16 mouse cellular contexts compared by ENCODE assay signal in genomic region chr11:6774656-6775055, GRCm38 (mm10).
DNase-seq lines count a peak whose midpoint lies in the region; ATAC-seq lines count a peak whose summit lies in the region.
"Had no signal": no experiment of that assay in that cellular context is flagged by ENCODE, and none has a peak within 500 bp of the region (broad histone marks: within the 10 kb centered on the region; RNA-seq: fewer than 3 reads in every experiment).

No protein-coding gene starts in this region.

- H3K9ac ChIP-seq in kidney, embryonic 15.5 days: no peak overlapping the region
- H3K9ac ChIP-seq: forebrain, embryonic 15.5 days; neural tube, embryonic 12.5 days had no signal

- no peak overlapping the region for H3K4me2 ChIP-seq in kidney, embryonic 15.5 days
- H3K4me2 ChIP-seq: forebrain, embryonic 15.5 days; neural tube, embryonic 12.5 days had no signal

- H3K27ac ChIP-seq in kidney, embryonic 15.5 days: peak overlapping the region; percentile 61; the same call in 1 of the 2 replicates
- H3K27ac ChIP-seq: forebrain, embryonic 15.5 days; hindbrain, postnatal 0 days; neural tube, embryonic 12.5 days had no signal

- H3K4me3 ChIP-seq in kidney, embryonic 15.5 days (replicated peaks): no peak overlapping the region
- H3K4me3 ChIP-seq: forebrain, embryonic 15.5 days; neural tube, embryonic 12.5 days had no signal

- ATAC-seq in kidney, embryonic 15.5 days (replicated peaks; ENCODE audit: low FRiP score): peak; percentile 59
- ATAC-seq: forebrain, embryonic 15.5 days; hindbrain, postnatal 0 days had no signal

- DNase-seq in embryo, embryonic 10 days (ENCODE audit: low spot score): peak; percentile 18
- no peak for DNase-seq in embryo, embryonic 10.5 days (ENCODE audit: low spot score)
- no peak for DNase-seq in kidney, adult 18-20 months
- DNase-seq in adrenal gland, postnatal 10 days: peak; percentile 26
- DNase-seq in kidney, postnatal 14 days: peak; percentile 45
- DNase-seq in B cell, adult 2 months: no peak
- DNase-seq in layer of hippocampus, adult 9-10 months (ENCODE audit: low spot score): no peak
- DNase-seq: cerebellum, postnatal 14 days; gastrocnemius, postnatal 14 days; layer of hippocampus, postnatal 36 days; thymus, adult 18-20 months had no signal

- H3K9me3 ChIP-seq in kidney, embryonic 15.5 days (replicated peaks): no peaks in the 10 kb centered on the region
- H3K9me3 ChIP-seq: forebrain, embryonic 15.5 days; G1E; neural tube, embryonic 12.5 days had no signal

- WGBS in kidney, embryonic 15.5 days: 15% methylated on average over 4 of the region's 4 CpGs

- no peaks in the 10 kb centered on the region for H3K36me3 ChIP-seq in kidney, embryonic 15.5 days
- H3K36me3 ChIP-seq: forebrain, embryonic 15.5 days; G1E; neural tube, embryonic 12.5 days had no signal

- H3K4me1 ChIP-seq in kidney, embryonic 15.5 days: peaks cover 11% of the 10 kb centered on the region; the same call in 1 of the 2 replicates
- H3K4me1 ChIP-seq: forebrain, embryonic 15.5 days had no signal

- H3K27me3 ChIP-seq in kidney, embryonic 15.5 days: no peaks in the 10 kb centered on the region
- H3K27me3 ChIP-seq: forebrain, embryonic 15.5 days had no signal

Comparison
In these comparisons a context has a peak if more than half of its experiments do, and no peak if none do; other contexts are left out.
1. DNase-seq: peak in embryo, embryonic 10 days (single experiment), adrenal gland, postnatal 10 days (single experiment) and kidney, postnatal 14 days (single experiment); none in embryo, embryonic 10.5 days (single experiment), kidney, adult 18-20 months (single experiment), B cell, adult 2 months (0 of 2) and layer of hippocampus, adult 9-10 months (single experiment).